Mouse (Mus musculus): ENCODE data around the gene Rbbp8nl. TPM values are rescaled to one million over a fixed set of nuclear protein-coding genes. Genes with fewer than 3 reads are reported as not detected.

The Rbbp8nl gene
- polyA plus RNA-seq (2012; fragmentation: generic; extraction: Trizol) = not detected

DNA sequence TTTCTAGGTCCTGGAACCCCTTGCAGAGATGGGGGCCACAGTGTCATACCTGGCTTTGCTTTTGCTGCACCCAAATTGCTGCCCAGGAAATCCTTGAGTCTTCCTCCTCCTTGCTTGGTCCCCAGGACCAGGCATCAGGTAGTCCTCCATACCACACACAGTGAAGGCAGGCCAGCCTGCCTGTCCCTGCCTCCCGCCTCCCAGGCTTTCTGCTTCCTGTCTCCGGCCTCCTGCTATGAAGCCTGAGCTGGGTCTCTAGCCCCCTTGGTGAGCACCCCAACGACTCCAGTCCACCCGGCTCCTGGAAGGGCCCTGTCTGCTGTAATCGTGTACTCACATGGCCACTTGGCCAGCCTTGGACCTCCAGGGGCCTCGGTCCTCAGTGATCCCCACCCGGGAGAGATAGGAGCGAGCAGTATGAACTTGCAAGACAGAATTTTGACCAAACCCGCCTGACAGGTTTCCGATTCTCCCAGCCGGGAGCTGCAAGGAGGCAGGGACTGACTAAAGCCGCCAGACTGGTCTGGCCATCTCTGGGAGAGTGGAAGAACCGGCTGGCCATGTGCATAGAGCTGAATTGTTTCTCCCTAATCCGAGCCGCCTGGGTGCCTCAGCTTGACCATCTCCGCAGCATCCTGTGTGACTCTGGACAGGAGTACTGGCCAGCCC is at the start of gene Rbbp8nl:
Rbbp8nl (minus strand) TSS at position 440 of the 669 bp plus-strand sequence.
- H3K79me2 ChIP-seq (ENCODE audit: control insufficient read depth, insufficient read depth) = no peaks in the 10 kb centered on the region
- peaks cover 84% of the 10 kb centered on the region for H3K27me3 ChIP-seq (ENCODE audit: control insufficient read depth, insufficient read depth, insufficient read length)
- no peak within 1 kb of the TSS for H3ac ChIP-seq (ENCODE audit: control insufficient read depth, insufficient read length)
- no peak within 1 kb of the TSS for H3K4me2 ChIP-seq (ENCODE audit: low read depth)
- TF ChIP-seq E2F4 (IDR thresholded peaks at IDR 0.05; ENCODE audit: insufficient read depth) = no peak
- TF ChIP-seq MAX (IDR thresholded peaks at IDR 0.05; ENCODE audit: low read depth) = no peak
- no peak for TF ChIP-seq SRF (IDR thresholded peaks at IDR 0.05; ENCODE audit: control insufficient read depth, insufficient read length, low read depth)
- TF ChIP-seq POLR2A (IDR thresholded peaks at IDR 0.05; ENCODE audit: insufficient read length, low read depth) = no peak
- H3K4me3 ChIP-seq = no peak within 1 kb of the TSS
- H3K36me3 ChIP-seq (ENCODE audit: control insufficient read depth, insufficient read depth) = no peaks in the 10 kb centered on the region

DNA sequence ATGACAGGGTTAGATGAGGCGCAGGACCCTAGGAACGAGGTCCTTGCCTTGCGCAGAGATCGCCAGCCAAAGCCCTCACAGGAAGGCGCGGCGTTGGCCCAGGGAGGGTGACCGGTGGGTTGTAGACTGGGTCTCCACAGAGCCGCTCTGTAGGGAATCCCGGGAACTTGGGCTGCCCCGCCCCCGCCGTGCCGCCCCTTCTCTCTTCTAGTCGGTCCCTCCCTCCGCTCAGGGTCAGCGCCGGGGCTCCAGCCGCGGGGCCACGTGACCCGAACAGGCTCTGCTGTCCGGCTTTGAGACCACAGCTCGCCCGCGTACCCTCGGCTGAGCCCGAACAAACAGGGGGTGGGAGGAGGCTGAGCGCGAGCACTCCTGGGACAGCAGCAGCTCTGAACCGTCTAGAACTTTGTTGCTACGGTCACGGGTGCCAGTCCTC is 44.9 kb upstream of the Rbbp8nl start, which contains the start of gene Gata5:
Gata5 (minus strand) TSS at position 149 of the 436 bp plus-strand sequence.
- H3K4me2 ChIP-seq (ENCODE audit: low read depth) = no peak within 1 kb of the TSS
- peaks cover 89% of the 10 kb centered on the region for H3K27me3 ChIP-seq (ENCODE audit: control insufficient read depth, insufficient read depth, insufficient read length)

DNA sequence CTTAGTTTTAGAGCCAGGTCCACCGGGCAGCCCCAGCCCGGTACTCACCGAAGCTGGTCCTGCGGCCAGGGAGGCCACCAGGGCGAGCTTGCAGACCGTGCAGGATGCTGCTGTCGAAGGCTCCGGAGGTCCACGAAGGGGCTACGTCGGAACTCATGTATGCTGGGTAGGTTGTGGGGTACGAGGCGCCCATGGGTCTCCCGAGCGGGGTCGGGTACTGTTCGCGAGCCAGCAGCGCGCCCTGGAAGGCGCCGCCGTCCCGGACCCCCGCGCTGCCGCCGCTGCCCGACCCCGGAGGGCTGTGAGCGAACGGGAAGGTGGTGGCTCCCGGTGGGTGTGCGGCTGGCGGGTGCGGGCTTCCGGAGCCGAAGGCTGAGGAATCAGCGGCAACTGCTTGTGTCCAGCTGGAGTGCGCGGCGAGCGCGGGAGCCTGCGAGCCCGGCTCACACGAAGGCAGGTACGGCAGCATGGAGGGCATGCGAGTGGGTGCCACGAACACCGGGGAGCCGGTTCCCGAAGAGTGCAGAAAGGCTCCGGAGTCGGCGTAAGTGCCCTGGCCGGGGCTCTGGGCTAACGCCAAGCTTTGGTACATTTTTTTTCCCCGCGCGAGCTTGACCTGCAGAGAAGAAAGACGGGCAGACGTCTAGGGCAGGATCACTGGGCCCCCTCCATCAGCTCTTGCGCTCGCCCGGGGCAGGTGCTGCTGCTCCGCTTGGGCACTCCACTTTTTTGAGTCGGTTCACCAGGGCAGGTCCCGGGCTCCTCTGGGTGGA is 44.3 kb upstream of the Rbbp8nl start:
- H3K4me3 ChIP-seq = no peak overlapping the region
- H3K79me2 ChIP-seq (ENCODE audit: control insufficient read depth, insufficient read depth) = no peaks in the 10 kb centered on the region
- H3K36me3 ChIP-seq (ENCODE audit: control insufficient read depth, insufficient read depth) = no peaks in the 10 kb centered on the region
- peaks cover 83% of the 10 kb centered on the region for H3K27me3 ChIP-seq (ENCODE audit: control insufficient read depth, insufficient read depth, insufficient read length)
- H3K4me2 ChIP-seq (ENCODE audit: low read depth) = no peak overlapping the region
- TF ChIP-seq MYOD1 (IDR thresholded peaks at IDR 0.05; ENCODE audit: control insufficient read depth in 1 of 3, insufficient read length in 2 of 3, low read depth in 2 of 3) (no peak), SRF (IDR thresholded peaks at IDR 0.05; ENCODE audit: control insufficient read depth, insufficient read length, low read depth) (no peak), MYOG (IDR thresholded peaks at IDR 0.05; ENCODE audit: control insufficient read depth in 1 of 3, insufficient read depth in 1 of 3, insufficient read length in 2 of 3, low read depth in 2 of 3) (no peak), TCF12 (IDR thresholded peaks at IDR 0.05; ENCODE audit: insufficient read depth, poor library complexity, severe bottlenecking) (no peak)
- H3ac ChIP-seq (ENCODE audit: control insufficient read depth, insufficient read length) = no peak overlapping the region

More for the DNA sequence above, 44.9 kb upstream of the Rbbp8nl start, which contains the start of gene Gata5:
- no peak for TF ChIP-seq E2F4 (IDR thresholded peaks at IDR 0.05; ENCODE audit: insufficient read depth)
- TF ChIP-seq POLR2A (IDR thresholded peaks at IDR 0.05; ENCODE audit: insufficient read length, low read depth) = no peak
- TF ChIP-seq REST (IDR thresholded peaks at IDR 0.05; ENCODE audit: insufficient read depth, insufficient read length) = no peak
- no peak for TF ChIP-seq TCF12 (IDR thresholded peaks at IDR 0.05; ENCODE audit: insufficient read depth, poor library complexity, severe bottlenecking)
- TF ChIP-seq MYOG (IDR thresholded peaks at IDR 0.05; ENCODE audit: control insufficient read depth in 1 of 3, insufficient read depth in 1 of 3, insufficient read length in 2 of 3, low read depth in 2 of 3) = no peak
- TF ChIP-seq MYOD1 (IDR thresholded peaks at IDR 0.05; ENCODE audit: control insufficient read depth in 1 of 3, insufficient read length in 2 of 3, low read depth in 2 of 3) = no peak
- no peak for TF ChIP-seq POLR2AphosphoS2 (IDR thresholded peaks at IDR 0.05; ENCODE audit: insufficient read length, low read depth)
- no peak for TF ChIP-seq MAX (IDR thresholded peaks at IDR 0.05; ENCODE audit: low read depth)
- TF ChIP-seq USF1 (IDR thresholded peaks at IDR 0.05; ENCODE audit: low read depth) = no peak
- TF ChIP-seq TCF3 (IDR thresholded peaks at IDR 0.05; ENCODE audit: insufficient read length, low read depth) = no peak
- no peak for TF ChIP-seq SRF (IDR thresholded peaks at IDR 0.05; ENCODE audit: control insufficient read depth, insufficient read length, low read depth)
- no peak for TF ChIP-seq CEBPB (IDR thresholded peaks at IDR 0.05; ENCODE audit: insufficient read depth, poor library complexity, severe bottlenecking)
- Histone ChIP-seq H3ac (ENCODE audit: control insufficient read depth, insufficient read length) (no peak within 1 kb of the TSS), H3K79me2 (ENCODE audit: control insufficient read depth, insufficient read depth) (no peaks in the 10 kb centered on the region), H3K36me3 (ENCODE audit: control insufficient read depth, insufficient read depth) (no peaks in the 10 kb centered on the region), H3K4me3 (no peak within 1 kb of the TSS)

DNA sequence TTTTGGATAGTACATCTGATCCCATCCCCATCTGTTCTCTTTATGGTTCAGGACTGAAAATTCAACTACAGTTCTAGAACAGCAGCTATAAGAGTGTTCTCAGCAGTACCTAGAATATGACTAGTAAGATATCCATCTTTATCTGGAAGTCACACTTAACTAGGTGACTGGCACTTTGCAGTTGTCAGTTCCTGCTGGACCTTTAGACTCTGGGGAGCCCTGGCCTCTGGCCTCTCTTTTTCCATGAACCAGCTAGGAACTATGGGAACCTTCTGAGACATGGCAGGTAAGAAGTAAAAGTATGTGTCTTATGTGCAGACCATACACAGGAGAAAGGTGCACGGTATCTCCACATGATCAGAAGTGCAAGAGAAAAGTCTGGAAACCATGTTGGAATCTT is 39.8 kb upstream of the Rbbp8nl start:
- Histone ChIP-seq H3K79me2 (ENCODE audit: control insufficient read depth, insufficient read depth) (no peaks in the 10 kb centered on the region), H3K4me3 (no peak overlapping the region), H3ac (ENCODE audit: control insufficient read depth, insufficient read length) (no peak overlapping the region), H3K36me3 (ENCODE audit: control insufficient read depth, insufficient read depth) (no peaks in the 10 kb centered on the region), H3K27me3 (ENCODE audit: control insufficient read depth, insufficient read depth, insufficient read length) (peaks cover 70% of the 10 kb centered on the region), H3K4me2 (ENCODE audit: low read depth) (no peak overlapping the region)
- TF ChIP-seq REST (IDR thresholded peaks at IDR 0.05; ENCODE audit: insufficient read depth, insufficient read length) (no peak), POLR2A (IDR thresholded peaks at IDR 0.05; ENCODE audit: insufficient read length, low read depth) (no peak), MYOD1 (IDR thresholded peaks at IDR 0.05; ENCODE audit: control insufficient read depth in 1 of 3, insufficient read length in 2 of 3, low read depth in 2 of 3) (no peak), SRF (IDR thresholded peaks at IDR 0.05; ENCODE audit: control insufficient read depth, insufficient read length, low read depth) (no peak), CEBPB (IDR thresholded peaks at IDR 0.05; ENCODE audit: insufficient read depth, poor library complexity, severe bottlenecking) (no peak), MYOG (IDR thresholded peaks at IDR 0.05; ENCODE audit: control insufficient read depth in 1 of 3, insufficient read depth in 1 of 3, insufficient read length in 2 of 3, low read depth in 2 of 3) (no peak), POLR2AphosphoS2 (IDR thresholded peaks at IDR 0.05; ENCODE audit: insufficient read length, low read depth) (no peak), E2F4 (IDR thresholded peaks at IDR 0.05; ENCODE audit: insufficient read depth) (no peak), USF1 (IDR thresholded peaks at IDR 0.05; ENCODE audit: low read depth) (no peak), TCF3 (IDR thresholded peaks at IDR 0.05; ENCODE audit: insufficient read length, low read depth) (no peak), TCF12 (IDR thresholded peaks at IDR 0.05; ENCODE audit: insufficient read depth, poor library complexity, severe bottlenecking) (no peak), MAX (IDR thresholded peaks at IDR 0.05; ENCODE audit: low read depth) (no peak)
